Mouse (Mus musculus): Measurements from ENCODE around the gene Stard5. TPM values are rescaled to one million over a fixed set of nuclear protein-coding genes. Genes with fewer than 3 reads are reported as not detected.
A peak's percentile ranks its signal among the peaks of the same experiment; 100 is the strongest.

The Stard5 gene
- polyA plus RNA-seq, 1 experiment: 37.0 TPM

GRCm38 (mm10) chr7:83644761-83645160 lies 13.0 kb downstream of the Stard5 start:
- no peak for TF ChIP-seq POLR2A (IDR thresholded peaks at IDR 0.05; ENCODE audit: borderline replicate concordance, low read depth, low read length)
- no peak for TF ChIP-seq CTCF (IDR thresholded peaks at IDR 0.05; ENCODE audit: low read depth, low read length)
- Histone ChIP-seq H3K4me1 (ENCODE audit: control insufficient read depth, insufficient read depth, low read length) (peaks cover 46% of the 10 kb centered on the region), H3K4me3 (ENCODE audit: insufficient read depth, low read length) (no peak overlapping the region), H3K27ac (ENCODE audit: insufficient read depth, low read depth, low read length) (peak overlapping the region; percentile 55; the same call in 1 of the 2 replicates)

- H3K4me3 ChIP-seq (ENCODE audit: insufficient read depth, low read length): no peak overlapping the region
- TF ChIP-seq CTCF (IDR thresholded peaks at IDR 0.05; ENCODE audit: low read depth, low read length): no peak
- TF ChIP-seq POLR2A (IDR thresholded peaks at IDR 0.05; ENCODE audit: borderline replicate concordance, low read depth, low read length): no peak
- peaks cover 54% of the 10 kb centered on the region for H3K4me1 ChIP-seq (ENCODE audit: control insufficient read depth, insufficient read depth, low read length)
- peak overlapping the region; percentile 78 for H3K27ac ChIP-seq (ENCODE audit: insufficient read depth, low read depth, low read length)
These were observed 13.7 kb downstream of the Stard5 start for GRCm38 (mm10) chr7:83645476-83645875.

DNA sequence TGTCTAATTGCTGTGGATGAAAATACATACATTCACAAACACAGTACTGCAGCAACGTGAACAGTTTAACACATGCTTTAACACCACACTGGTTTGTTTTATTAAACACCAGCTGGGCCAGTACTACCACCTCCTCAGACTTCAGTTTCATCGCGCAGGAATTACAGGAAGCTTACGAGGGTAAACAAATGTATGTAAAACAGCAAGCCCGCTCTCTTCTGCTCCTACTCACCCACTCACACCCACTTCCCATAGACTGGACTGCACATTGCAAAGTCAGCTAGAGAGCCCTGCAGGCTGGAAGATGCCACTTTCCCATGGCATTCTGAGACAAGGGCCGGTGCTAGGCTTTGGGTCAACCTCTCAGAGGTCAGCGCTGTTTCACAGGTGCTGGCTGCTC lies 17.0 kb downstream of the Stard5 start:
- peaks cover 83% of the 10 kb centered on the region for H3K4me1 ChIP-seq (ENCODE audit: control insufficient read depth, insufficient read depth, low read length)
- no peak for TF ChIP-seq POLR2A (IDR thresholded peaks at IDR 0.05; ENCODE audit: borderline replicate concordance, low read depth, low read length)
- no peak for TF ChIP-seq CTCF (IDR thresholded peaks at IDR 0.05; ENCODE audit: low read depth, low read length)
- peak overlapping the region; percentile 20; the same call in 1 of the 2 replicates for H3K27ac ChIP-seq (ENCODE audit: insufficient read depth, low read depth, low read length)
- H3K4me3 ChIP-seq (ENCODE audit: insufficient read depth, low read length): no peak overlapping the region

- H3K4me1 ChIP-seq (ENCODE audit: control insufficient read depth, insufficient read depth, low read length): peaks cover 89% of the 10 kb centered on the region
- TF ChIP-seq POLR2A (IDR thresholded peaks at IDR 0.05; ENCODE audit: borderline replicate concordance, low read depth, low read length): no peak
- H3K4me3 ChIP-seq (ENCODE audit: insufficient read depth, low read length): peak overlapping the region; percentile 4; the same call in 1 of the 2 replicates
- H3K27ac ChIP-seq (ENCODE audit: insufficient read depth, low read depth, low read length): peak overlapping the region; percentile 44
These were observed 18.9 kb downstream of the Stard5 start for GRCm38 (mm10) chr7:83650638-83651037.

GRCm38 (mm10) chr7:83652498-83652897 lies 20.7 kb downstream of the Stard5 start:
- no peak for TF ChIP-seq CTCF (IDR thresholded peaks at IDR 0.05; ENCODE audit: low read depth, low read length)
- no peak for TF ChIP-seq POLR2A (IDR thresholded peaks at IDR 0.05; ENCODE audit: borderline replicate concordance, low read depth, low read length)
- peaks cover 79% of the 10 kb centered on the region for H3K4me1 ChIP-seq (ENCODE audit: control insufficient read depth, insufficient read depth, low read length)
- H3K27ac ChIP-seq (ENCODE audit: insufficient read depth, low read depth, low read length): no peak overlapping the region
- H3K4me3 ChIP-seq (ENCODE audit: insufficient read depth, low read length): no peak overlapping the region

DNA sequence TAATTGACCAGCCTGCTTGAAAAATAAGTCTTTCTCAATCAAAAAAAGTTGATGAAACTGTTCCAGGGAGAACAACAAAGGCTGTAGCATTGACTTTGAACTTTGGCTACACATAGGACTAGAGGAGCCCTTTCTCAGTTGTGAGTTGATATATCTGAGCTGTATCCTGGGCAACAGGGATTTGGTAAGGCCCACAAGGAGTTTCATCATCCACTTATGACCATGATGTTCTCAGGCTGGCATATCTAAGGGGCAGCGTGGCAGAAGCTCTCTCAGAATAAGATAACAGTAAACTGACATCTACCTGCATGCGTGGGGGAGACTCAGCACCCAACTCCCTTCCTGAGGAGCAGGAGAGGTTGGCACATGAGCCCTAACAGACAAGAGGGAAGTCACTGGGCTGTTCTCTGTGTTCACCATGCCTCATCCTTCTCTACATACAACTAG lies 21.9 kb downstream of the Stard5 start:
- peaks cover 78% of the 10 kb centered on the region for H3K4me1 ChIP-seq (ENCODE audit: control insufficient read depth, insufficient read depth, low read length)
- H3K27ac ChIP-seq (ENCODE audit: insufficient read depth, low read depth, low read length): peak overlapping the region; percentile 79

DNA sequence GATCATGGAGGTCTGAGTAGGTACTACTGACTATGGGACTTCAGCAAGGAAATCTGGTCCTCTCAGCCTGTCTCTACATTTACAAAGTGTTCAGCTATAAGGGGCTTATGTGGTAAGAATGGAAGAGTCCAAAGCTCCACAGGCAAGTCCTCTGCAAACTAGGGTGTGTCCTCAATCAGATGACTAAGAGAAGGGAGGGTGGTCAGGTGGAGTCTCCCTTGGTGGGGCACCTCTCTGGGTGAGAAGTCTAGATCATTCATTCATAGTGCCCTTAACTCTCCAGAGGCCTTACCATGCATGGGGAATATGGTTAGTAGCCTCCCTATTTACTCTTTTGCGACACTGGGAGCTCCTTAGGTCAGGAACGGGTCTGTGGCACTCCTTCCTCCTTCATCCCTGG lies 22.4 kb downstream of the Stard5 start:
- Histone ChIP-seq H3K4me3 (ENCODE audit: insufficient read depth, low read length) (peak overlapping the region; percentile 72), H3K27ac (ENCODE audit: insufficient read depth, low read depth, low read length) (peak overlapping the region; percentile 79), H3K4me1 (ENCODE audit: control insufficient read depth, insufficient read depth, low read length) (peaks cover 78% of the 10 kb centered on the region)
- TF ChIP-seq CTCF (IDR thresholded peaks at IDR 0.05; ENCODE audit: low read depth, low read length) (no peak), POLR2A (IDR thresholded peaks at IDR 0.05; ENCODE audit: borderline replicate concordance, low read depth, low read length) (no peak)

More for the DNA sequence above, 21.9 kb downstream of the Stard5 start:
- peak overlapping the region; percentile 72 for H3K4me3 ChIP-seq (ENCODE audit: insufficient read depth, low read length)
- no peak for TF ChIP-seq CTCF (IDR thresholded peaks at IDR 0.05; ENCODE audit: low read depth, low read length)
- TF ChIP-seq POLR2A (IDR thresholded peaks at IDR 0.05; ENCODE audit: borderline replicate concordance, low read depth, low read length): no peak

DNA sequence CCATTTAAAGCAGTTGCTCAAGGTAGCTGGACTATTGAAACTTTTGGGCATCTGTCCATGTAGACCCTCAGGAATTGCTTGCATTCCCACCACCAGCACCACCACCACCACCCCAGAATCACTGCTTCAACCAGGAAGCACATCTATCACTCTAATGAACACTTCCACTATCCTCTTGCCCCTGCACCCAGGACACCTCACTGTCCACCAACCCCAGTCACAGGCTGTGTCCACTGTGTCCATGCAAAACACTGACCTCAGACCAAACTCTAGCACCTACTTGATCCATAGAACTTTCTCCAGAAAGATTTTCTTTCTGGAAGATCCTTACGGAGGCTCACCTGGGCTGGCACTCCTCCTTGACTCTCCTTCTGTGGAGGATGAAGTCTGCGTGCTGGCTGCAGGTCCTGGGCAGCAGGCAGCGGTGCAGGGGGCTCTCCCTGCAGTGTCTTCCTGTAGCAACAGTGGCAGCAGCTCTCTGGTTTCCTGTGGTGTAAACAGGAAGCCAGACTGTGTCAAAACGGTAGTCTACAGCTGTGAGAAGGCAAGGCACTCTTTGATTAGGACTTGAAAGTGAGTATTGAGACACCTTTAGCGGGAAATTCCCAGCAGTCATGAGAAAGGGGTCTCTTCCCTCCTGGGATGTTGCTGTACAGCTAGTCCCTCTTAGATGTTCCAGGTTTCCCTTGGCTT lies 23.3 kb downstream of the Stard5 start:
- peak overlapping the region; percentile 72 for H3K4me3 ChIP-seq (ENCODE audit: insufficient read depth, low read length)
- peaks cover 73% of the 10 kb centered on the region for H3K4me1 ChIP-seq (ENCODE audit: control insufficient read depth, insufficient read depth, low read length)
- H3K27ac ChIP-seq (ENCODE audit: insufficient read depth, low read depth, low read length): peak overlapping the region; percentile 79
- 0 out of 2 replicates have a peak, but pooled peaks have one; percentile 38 for TF ChIP-seq POLR2A (IDR thresholded peaks at IDR 0.05; ENCODE audit: borderline replicate concordance, low read depth, low read length)
- TF ChIP-seq CTCF (IDR thresholded peaks at IDR 0.05; ENCODE audit: low read depth, low read length): no peak

- Histone ChIP-seq H3K4me3 (ENCODE audit: insufficient read depth, low read length) (peak overlapping the region; percentile 25), H3K4me1 (ENCODE audit: control insufficient read depth, insufficient read depth, low read length) (peaks cover 41% of the 10 kb centered on the region), H3K27ac (ENCODE audit: insufficient read depth, low read depth, low read length) (peak overlapping the region; percentile 95)
- TF ChIP-seq CTCF (IDR thresholded peaks at IDR 0.05; ENCODE audit: low read depth, low read length) (no peak), POLR2A (IDR thresholded peaks at IDR 0.05; ENCODE audit: borderline replicate concordance, low read depth, low read length) (no peak)
These were observed 27.0 kb downstream of the Stard5 start for GRCm38 (mm10) chr7:83658716-83659115.
